Mouse (Mus musculus) layer of hippocampus, adult 2 months (tissue): ENCODE data around the gene Drc3. TPM values are rescaled to one million over a fixed set of nuclear protein-coding genes. Genes with fewer than 3 reads are reported as not detected.
"Not testable (repeated sequence)": the region's sequence is repeated elsewhere in the genome, so short reads cannot be mapped to it uniquely, and the experiment has no call there.

ENCODE experiments used
- DNase-seq, 2 experiments: peaks; one replicate each; pipeline ENCODE4 v3.0.0; 2022; ENCODE audit warnings: low spot score in 2 of 2
- H3K27ac ChIP-seq: fragments of 200-600 bp; 2 replicates; pipeline ENCODE4 v1.8.1; 2022
- H3K4me3 ChIP-seq: fragments of 200-600 bp; 2 replicates; pipeline ENCODE4 v1.8.1; 2022; ENCODE audit warnings: mild to moderate bottlenecking
- CTCF ChIP-seq: fragments of 200-600 bp; conservative IDR thresholded peaks from 2 replicates; pipeline ENCODE4 v1.8.1; 2022; ENCODE audit warnings: antibody characterized with exemption, mild to moderate bottlenecking, moderate library complexity
- total RNA-seq, 2 experiments: library from RNA; stranded (reverse); gene quantifications; 2 replicates each; pipeline ENCODE4 v1.2.3; 2021

Drc3 gene
- total RNA-seq, 2 experiments from 2014 or later: 6.4 to 8.0 TPM

DNA sequence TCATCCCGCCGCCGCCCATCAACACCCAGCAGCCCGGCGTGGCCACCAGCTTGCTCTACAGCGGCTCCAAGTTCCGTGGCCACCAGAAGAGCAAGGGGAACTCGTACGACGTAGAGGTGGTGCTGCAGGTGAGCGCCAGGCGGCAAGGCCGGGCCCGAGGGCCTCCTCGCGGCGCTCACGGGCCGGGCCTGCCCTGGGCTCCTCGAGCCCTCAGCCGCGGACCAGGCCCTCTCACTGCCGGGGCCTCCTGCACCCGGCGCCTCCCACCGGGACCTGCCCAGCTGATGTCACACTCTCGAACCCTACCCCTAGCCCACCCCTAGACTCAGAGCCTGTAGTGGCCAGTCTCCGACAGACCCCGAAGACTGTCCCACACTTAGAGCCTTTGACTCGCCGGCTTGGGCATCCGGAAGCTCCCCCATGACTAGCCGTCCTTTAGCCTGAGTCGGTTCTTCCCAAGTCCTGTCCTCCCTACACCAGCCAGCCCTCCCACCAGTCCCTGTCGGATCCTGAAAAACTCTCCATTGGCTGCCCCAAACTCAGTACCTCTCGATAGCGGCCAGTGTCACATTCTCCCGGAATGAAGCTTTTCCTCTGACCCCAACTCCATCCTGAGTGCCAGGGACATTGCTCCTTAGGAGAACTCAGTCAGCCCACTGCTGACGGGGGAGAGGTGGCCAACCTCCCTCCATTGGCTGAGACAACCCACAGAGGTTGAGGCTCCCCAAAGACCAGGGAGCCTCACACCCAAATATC, 64.8 kb downstream of the Drc3 start, which contains the start of gene Atpaf2:
TSS of gene Atpaf2 (minus strand) at position 741 of the 756 bp plus-strand sequence.
- TF ChIP-seq CTCF: no peak
- DNase-seq: no peak
- Histone ChIP-seq H3K4me3 (peak within 1 kb of the TSS; percentile 93), H3K27ac (peak within 1 kb of the TSS; percentile 91)

DNA sequence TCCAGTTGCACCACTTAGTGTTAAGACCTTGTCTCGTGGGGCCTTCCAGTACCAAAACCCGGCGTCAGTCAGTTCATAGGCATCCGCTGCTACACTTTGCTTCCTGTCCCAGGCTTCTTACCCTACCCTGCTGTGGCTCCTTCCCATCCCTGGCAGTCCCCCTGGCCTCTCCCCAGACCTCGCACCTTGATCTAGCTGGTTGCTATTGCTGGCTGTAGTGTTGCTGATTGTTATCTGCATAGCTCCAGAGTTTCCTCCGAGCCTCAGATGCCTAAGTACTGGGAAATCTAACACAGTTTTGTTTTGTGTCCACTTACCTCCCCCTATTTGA, 65.3 kb downstream of the Drc3 start:
- no peak for TF ChIP-seq CTCF
- Histone ChIP-seq H3K27ac (peak overlapping the region; percentile 91), H3K4me3 (peak overlapping the region; percentile 93)
- DNase-seq: no peak

DNA sequence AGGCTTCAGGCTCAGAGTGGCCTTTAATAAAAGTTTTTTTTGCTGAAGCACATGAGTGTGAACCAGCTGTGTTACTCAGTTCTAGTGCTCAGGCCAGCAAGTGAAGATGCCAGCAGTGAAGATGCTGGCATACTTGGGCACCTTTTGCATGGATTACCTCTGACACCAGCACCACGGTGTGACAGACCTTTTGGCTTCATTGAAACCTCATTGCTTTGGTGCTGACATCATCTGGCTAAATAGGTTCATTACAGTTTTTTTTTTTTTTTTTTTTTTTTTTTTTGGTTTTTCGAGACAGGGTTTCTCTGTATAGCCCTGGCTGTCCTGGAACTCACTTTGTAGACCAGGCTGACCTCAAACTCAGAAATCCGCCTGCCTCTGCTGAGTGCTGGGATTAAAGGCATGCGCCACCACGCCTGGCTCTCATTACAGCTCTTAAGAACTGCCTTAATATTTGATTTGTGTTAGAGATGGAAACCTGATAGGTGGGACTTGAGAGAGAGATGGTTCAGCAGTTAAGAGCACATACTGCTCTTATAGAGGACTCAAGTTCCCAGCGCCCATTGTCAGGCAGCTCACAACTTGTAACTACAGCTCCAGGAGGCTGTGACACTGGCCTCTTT, 69.0 kb downstream of the Drc3 start:
- peak; percentile 53 for TF ChIP-seq CTCF
- DNase-seq: no peak
- H3K27ac ChIP-seq: no peak overlapping the region
- no peak overlapping the region for H3K4me3 ChIP-seq

DNA sequence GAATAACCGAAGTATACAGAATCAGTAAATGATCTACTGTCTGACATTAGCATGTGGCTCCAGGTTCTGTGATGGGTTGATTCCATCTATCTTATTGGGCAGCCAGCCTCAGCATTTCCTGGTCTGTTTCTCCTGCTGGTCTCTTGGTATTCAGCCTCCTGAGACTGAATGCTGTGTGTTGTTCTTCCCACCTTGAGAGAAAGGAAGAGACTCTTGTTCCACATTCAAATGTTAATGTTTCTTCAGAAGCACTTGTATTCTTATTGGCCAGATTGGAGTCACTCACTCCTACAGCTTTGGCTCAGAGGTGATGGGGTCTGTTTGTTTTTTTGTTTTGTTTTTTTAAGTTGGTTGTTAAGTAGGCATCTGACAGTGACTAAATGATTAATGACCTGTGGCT, 69.9 kb downstream of the Drc3 start:
- H3K4me3 ChIP-seq: no peak overlapping the region
- no peak for DNase-seq
- H3K27ac ChIP-seq: no peak overlapping the region
- TF ChIP-seq CTCF: no peak

DNA sequence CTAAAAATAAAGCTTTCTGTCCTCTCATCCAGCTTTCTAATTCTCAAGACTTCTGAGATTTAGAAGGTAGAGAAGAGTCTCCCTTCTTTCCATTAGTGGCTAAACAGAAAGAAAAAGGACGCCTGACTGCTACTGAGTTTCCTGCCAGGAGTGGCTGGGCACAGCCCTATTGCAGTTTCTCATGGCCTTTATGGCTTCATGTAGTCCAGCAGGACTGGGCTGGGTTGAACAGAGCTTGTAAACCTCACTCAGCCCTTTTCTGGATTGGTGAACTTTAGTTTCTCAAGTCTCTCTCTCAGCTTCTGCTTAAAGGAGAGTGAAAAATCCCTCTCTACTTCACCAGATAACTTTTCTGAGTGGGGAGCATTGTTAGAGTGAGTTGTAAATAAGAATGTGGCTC, 73.3 kb downstream of the Drc3 start:
- no peak overlapping the region for H3K4me3 ChIP-seq
- no peak for DNase-seq
- no peak for TF ChIP-seq CTCF
- H3K27ac ChIP-seq: no peak overlapping the region

DNA sequence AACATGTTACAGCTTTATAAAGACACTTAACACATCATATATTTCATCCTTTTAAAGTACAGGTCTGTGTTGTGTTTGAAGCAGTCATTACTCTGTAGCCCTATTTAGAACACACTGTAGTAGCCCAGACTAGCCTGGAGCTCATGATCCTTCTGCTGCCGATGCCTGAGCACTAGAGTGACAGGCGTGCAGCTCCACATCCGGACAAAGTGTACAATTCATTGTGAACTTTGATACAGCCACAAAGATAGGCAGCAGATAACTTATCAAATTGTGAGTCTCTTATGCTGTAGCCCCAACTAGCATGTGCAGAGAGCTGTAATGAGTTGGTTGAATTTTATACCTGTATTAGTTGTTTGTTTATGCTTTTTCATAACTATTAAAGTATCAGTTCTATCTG, 74.5 kb downstream of the Drc3 start:
- no peak for TF ChIP-seq CTCF
- H3K27ac ChIP-seq: no peak overlapping the region
- no peak for DNase-seq
- H3K4me3 ChIP-seq: no peak overlapping the region

DNA sequence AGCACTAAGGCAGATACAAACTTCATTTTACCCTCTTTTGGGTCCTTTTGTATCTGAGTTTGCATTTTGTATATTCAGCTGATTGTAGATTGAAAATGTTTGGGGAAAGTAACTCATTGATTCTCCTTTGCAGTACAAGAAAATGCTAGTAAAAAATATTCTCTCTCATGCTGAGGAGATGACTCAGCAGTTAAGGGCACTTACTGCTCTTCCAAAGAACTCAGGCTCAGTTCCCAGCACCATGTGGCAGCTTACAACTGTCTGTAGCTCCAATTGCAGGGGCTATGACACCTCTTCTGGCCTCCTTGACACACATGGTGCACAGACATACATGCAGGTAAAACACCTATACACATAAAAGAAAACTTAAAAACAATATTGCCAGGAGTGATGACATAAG, 80.4 kb downstream of the Drc3 start:
- no peak overlapping the region for H3K4me3 ChIP-seq
- TF ChIP-seq CTCF: no peak
- DNase-seq: no peak
- no peak overlapping the region for H3K27ac ChIP-seq

DNA sequence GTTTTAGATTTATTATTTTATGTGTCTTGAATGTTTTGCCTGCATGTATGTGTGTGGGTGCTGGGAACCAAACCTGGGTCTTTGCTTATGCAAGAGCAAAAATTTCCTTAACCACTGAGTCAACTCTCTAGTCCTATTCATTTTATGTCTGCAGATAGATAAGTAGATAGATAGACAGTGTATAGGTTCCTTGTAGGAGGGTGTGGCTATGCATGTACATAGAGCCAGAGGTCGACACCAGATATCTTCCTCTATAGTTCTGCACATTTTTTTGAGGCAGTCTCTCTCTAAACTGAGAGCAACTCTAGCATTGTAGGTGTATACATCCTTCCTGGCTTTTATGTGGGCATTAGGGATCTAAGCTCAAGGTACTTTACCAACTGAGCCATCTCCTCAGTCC, 82.0 kb downstream of the Drc3 start:
- Histone ChIP-seq H3K27ac (no peak overlapping the region), H3K4me3 (no peak overlapping the region)
- DNase-seq: no peak
- no peak for TF ChIP-seq CTCF

DNA sequence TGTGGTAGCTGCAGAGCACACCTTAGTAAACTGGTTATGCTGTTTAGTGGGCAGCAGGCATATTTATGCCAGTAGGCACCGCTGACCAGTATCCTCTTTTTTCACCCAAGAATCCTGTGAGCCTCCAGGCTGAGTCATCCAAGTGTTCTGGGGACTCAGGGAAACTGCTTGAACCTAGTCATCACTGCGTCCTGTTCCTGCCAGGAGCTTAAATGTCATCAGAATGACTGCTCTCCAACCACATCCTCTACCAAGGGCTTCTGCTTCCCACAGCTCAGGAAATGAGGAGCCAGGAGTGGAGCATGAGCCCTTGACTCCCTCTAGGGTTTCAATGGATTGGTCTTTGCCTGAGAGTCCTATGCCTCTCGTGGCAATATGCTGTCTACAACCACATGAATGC, 83.5 kb downstream of the Drc3 start:
- no peak for TF ChIP-seq CTCF
- H3K27ac ChIP-seq: no peak overlapping the region
- no peak overlapping the region for H3K4me3 ChIP-seq
- DNase-seq: no peak

DNA sequence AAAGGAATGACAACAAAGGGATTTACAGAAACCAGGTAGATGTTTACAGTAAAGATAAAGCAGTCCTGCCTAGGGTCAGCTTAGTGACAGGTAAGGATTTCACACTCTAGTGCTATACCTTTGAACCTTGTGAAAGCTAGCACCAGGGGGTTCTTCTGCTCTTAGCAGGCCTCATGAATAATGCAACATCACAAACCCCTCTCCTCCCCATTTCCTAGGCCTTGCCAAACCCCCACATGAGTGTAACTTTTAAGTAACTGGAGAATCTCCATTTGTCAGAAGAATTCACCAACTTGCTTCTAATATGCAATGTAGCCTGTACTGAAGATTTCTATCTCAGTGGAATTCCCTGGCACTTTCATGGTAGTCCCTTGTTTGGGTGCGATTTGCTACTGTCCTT, 86.5 kb downstream of the Drc3 start:
- not testable (repeated sequence) for H3K4me3 ChIP-seq, DNase-seq, H3K27ac ChIP-seq

DNA sequence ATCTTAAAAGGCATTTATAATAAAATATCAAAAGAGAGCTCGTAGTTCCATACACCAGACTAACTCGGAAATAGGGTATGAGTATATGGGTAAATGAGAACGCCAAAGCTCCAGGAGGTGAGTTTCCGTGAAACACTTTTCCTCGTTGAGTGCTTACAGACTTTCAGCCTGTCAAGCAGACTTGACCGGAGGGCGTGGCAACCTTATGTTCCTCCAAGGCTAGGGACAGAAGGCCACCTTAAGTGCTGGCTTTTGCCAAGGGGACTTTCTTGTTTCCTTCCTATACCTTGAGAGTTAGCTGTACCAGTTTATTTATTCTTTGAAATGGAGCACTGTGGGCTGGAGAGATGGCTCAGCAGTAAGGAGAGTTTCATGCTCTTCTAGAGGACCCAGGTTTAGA, 87.0 kb downstream of the Drc3 start:
- TF ChIP-seq CTCF: no peak
- no peak overlapping the region for H3K4me3 ChIP-seq
- DNase-seq: no peak
- no peak overlapping the region for H3K27ac ChIP-seq

DNA sequence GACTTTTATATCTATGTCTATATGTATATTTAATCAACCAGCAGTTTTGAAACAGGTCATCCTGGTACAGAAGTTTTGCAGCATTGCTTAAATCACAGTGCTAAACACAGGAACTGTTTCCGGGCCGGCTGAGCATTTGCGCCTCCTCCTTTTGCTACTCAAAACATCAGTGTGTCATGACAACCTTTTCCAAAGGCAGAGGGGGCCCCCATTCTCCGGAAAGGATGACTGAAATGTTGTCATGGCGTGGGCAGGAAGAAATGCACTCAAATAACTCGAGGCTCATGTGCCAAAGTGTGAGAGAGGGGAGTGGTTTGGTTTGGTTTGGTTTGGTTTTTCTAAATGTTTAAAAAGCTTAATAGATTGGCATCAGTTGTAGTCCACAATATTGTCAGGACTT, 89.8 kb downstream of the Drc3 start:
- TF ChIP-seq CTCF: no peak
- no peak for DNase-seq
- Histone ChIP-seq H3K4me3 (no peak overlapping the region), H3K27ac (0 out of 2 replicates have a peak overlapping the region, but pooled peaks have one; percentile 14)

Other genes with a start within 250 kb of the Drc3 start
- 10 to 100 TPM; 78.1 to 89.7 TPM for gene Rai1, start 248.3 kb upstream of the Drc3 start, total RNA-seq
- 10 to 100 TPM; 64.2 to 70.8 TPM for gene Srebf1, start 130.7 kb upstream of the Drc3 start, total RNA-seq
- gene Tom1l2, start 424 bp upstream of the Drc3 start, total RNA-seq: 100 to 1,000 TPM; 180 to 189 TPM
- 10 to 100 TPM; 48.8 to 51.1 TPM for gene Gid4, start 63.8 kb downstream of the Drc3 start, total RNA-seq
- gene Atpaf2, start 65.1 kb downstream of the Drc3 start, total RNA-seq: 10 to 100 TPM; 27.3 to 32.7 TPM
- 10 to 100 TPM; 77.1 to 79.4 TPM for gene Drg2, start 101.3 kb downstream of the Drc3 start, total RNA-seq
- under 1 TPM; 0.10 TPM for gene Myo15, start 116.0 kb downstream of the Drc3 start, total RNA-seq
- 10 to 100 TPM; 52.0 to 56.6 TPM for gene Alkbh5, start 183.1 kb downstream of the Drc3 start, total RNA-seq